Mouse (Mus musculus) adrenal gland, postnatal 14 days (tissue): ENCODE measurements around the gene Tex22. TPM values are rescaled to one million over a fixed set of nuclear protein-coding genes. Genes with fewer than 3 reads are reported as not detected.

ENCODE experiments used
- DNase-seq: peaks from one replicate; pipeline ENCODE4 v3.0.0; 2021; ENCODE audit warnings: mixed read lengths
- total RNA-seq: library from RNA; stranded (reverse); gene quantifications from 2 replicates; pipeline ENCODE4 v1.2.3, GENCODE M21; 2021

Tex22 gene
- total RNA-seq, 1 experiment from 2014 or later, result 0.37 TPM

GRCm38 (mm10) chr12:113102461-113102860 lies 28.2 kb downstream of the Tex22 start:
- DNase-seq, result peak; percentile 88

GRCm38 (mm10) chr12:113103846-113104451 lies 29.6 kb downstream of the Tex22 start:
- DNase-seq, result peak; percentile 77

DNA sequence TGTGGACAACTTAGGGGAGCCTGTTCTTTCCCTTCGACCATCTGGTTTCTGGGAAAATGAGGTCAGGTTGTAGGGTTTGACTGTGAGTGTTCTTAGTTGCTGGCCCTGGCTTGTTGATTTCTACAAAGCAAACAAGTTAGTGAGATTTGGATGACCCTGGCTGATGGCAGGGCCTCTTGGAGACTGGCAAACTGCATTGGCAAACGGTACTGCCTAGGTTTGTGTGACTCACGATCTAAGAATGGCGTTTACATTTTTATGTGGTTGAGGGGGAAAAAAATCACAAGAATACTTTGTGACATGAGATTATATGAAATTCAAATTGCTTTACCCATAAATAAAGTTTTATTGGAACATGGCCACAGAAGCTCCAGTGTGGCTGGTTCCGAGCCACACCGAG lies 32.1 kb downstream of the Tex22 start:
- peak; percentile 49 for DNase-seq

DNA sequence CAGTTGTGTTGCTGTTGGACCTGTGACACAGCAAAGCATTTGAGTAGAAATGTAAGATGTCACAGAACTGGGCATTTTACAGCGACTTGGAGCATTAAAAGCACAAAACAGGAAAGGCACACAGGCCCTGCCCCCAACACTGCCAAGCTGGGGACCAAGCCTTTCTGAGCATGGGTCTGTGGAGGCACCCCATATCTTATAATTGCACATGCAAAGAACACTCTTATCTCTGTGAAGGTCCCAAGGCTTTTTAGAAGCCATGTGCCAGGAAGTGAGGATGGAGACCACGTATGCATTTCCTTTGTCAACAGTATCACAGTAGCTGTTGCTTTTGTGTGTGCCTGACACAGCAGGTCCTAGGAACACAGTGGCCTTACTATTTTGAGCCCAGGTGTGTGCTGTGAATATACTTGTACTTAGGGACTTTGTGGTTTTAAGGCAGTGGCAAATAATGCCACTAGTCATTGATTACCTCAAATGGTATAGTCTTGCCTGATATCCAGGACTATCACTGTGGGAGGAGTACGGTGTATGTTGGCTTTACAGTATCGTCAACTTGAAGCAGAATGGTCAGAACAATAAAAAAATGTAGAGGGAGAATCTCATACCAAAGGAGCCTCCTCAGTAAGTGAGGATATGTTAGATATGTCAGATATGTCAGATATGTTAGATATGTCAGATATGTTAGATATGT lies 33.3 kb downstream of the Tex22 start:
- no peak for DNase-seq

DNA sequence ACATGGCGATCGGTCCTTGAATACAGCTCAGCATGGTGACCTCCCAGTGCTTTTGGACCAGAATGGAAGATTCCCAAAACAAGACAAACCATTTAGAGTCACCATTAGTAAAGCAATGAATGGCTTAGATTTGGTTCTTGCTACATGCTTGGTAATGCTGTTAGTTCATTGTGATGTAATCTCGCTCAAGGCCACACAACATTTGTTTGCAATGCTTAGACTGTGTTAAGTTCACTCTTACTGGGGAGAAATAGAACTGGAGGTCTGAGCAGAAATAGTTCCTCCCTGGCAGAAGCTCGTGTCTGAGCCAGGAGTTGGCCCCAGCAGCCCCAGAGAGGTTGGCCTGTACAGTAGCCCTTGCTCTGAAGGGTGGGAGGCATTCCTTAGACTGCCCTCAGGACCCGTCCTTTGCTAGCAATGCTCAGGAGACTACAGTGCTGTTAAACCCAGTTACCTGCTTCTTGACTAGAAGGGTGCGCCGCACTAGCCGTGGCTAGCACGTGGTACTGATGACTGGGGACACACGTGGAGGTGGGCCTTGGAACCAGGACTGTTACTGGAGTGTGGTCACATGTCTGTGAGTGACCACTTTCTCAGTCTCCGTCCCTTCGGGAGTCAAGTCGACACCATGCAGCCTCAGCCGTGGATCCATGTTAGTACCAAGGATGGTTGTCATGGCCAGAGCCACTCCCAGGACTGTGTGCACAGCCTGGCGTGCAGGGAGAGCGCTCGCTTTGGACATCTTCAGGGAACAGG lies 34.4 kb downstream of the Tex22 start:
- DNase-seq, result peak; percentile 55

DNA sequence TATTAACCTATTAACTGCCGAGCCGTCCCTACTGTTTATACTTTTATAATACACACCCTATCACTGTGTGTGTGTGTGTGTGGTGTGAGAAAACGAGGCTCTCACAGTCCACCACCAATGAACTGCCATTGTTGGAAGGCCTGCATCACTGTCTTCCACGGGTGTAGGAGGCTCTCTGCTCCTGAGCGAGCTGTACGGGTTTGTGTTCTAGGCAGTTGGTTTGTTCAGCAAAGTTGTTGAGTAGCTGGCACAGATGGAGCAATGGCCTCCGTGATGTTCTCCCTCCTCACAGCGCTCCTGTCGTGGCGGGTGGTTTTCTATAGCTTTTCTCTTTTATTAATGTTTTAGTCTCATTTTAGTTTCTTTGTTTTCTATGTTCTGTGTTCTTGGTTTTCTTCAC lies 35.5 kb downstream of the Tex22 start:
- no peak for DNase-seq

GRCm38 (mm10) chr12:113114141-113114540 lies 39.8 kb downstream of the Tex22 start:
- peak; percentile 66 for DNase-seq

- no peak for DNase-seq
These were observed 40.7 kb downstream of the Tex22 start for GRCm38 (mm10) chr12:113114856-113115538.

DNA sequence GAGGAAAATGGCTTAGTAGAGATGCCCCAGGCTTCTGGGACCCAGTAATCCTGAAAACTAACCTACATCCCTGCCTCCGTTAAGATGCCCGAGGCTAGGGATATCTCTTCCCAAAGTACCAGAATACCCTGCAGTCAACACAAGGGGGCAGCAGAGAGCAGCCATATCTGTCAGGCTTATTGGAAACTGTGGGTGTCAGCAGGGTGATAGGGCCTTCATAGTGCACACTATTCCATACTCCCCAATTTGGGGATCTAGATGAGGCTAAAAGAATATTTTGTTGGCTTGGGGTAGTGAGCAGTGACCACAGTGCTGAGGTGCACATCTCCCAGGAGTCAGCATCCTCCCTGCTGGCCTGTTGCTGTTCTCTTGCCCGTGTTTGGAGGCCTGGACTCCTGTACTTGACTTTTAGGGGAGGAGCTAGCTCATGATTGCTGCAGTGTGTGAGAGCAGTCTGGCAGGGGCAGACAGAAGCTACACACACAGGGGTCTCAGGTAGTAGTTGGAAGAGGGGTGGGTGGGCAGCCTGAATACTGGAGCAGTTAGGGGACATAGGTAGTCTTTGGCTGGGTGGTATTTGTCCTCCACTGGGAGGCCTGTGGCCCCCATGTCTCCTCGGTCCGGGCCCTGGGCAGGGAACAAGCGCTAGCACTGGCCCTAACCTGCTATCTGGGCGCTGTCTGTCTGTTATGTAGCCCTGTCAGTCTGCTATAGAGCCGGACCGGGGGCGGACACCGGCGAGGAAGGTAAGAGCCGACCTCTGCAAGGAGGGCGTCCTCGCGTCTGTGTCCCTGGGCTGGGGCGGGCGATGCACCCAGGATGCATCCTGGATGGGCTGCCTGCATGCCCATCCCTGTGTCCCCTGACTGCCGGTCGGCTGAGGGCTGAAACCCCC lies 45.5 kb downstream of the Tex22 start:
- peak; percentile 88 for DNase-seq

DNA sequence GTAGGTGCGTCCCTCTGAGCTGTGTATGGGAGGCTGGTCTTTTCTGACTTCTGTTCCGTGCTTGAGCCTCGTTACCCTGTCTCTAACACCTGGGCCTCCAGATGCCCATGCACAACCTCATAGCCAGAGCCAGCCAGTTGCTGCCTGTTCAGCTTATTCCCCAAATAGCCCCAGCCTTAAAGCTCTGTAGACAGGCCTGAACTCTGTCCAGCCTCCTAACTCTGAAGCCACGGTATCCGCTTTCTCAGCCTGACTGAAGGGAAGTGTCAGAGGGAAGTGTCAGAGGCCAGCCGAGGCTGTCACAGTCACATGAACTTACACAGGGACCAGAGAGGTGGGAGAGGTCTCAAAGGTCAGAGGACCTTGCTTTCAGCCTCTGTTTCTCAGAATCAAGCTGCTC lies 50.4 kb downstream of the Tex22 start:
- no peak for DNase-seq

DNA sequence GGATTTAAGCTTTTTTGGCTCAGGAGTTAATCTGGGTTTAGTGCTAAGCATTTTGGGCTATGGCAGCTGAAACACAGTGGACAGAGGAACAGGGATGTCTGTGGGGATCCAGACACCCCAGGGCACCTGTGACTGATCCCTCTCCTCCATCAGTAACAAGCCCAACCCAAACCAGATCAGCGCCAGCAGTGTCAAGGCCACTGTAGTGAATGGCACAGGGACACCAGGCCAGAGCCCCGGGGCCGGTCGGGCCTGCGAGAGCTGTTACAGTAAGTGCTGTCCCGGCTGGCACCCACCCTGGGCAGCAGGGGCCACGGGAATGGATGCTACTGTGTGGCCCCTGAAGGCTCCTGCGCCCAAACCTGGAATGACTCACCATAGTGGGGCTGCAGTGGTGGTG lies 56.4 kb downstream of the Tex22 start:
- DNase-seq, result no peak

DNA sequence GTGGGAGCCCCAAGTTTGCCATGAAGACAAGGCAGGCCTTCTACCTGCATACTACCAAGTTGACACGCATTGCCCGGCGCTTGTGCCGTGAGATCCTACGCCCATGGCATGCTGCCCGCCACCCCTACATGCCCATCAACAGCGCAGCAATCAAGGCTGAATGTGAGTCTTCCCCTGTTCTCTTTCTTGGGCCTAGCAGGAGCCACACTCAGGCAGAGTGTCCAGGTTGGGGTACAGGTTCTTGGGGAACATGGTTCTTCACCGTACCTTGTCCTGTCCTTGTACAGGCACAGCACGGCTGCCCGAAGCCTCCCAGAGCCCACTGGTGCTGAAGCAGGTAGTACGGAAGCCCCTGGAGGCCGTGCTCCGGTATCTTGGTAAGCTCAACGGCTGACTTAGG lies 57.3 kb downstream of the Tex22 start:
- no peak for DNase-seq

GRCm38 (mm10) chr12:113132567-113132966 lies 58.3 kb downstream of the Tex22 start:
- peak; percentile 75 for DNase-seq

DNA sequence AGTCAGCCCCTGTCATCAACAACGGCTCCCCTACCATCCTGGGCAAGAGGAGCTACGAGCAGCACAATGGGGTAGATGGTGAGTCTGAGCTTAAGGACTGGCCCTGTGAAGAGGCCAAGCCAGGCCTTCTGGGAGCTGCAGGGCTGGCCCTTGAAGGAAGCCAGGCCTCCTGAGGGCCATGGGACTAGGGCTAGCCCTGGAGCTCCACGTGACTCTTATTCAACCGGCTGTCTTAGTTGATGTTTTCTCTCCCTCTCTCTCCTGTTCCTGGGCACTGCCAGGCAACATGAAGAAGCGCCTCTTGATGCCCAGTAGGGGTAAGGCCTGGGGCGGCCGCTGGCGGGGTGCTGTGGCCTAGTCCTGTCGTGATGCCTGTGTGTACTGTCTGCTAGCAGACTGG lies 59.0 kb downstream of the Tex22 start:
- peak; percentile 40 for DNase-seq

DNA sequence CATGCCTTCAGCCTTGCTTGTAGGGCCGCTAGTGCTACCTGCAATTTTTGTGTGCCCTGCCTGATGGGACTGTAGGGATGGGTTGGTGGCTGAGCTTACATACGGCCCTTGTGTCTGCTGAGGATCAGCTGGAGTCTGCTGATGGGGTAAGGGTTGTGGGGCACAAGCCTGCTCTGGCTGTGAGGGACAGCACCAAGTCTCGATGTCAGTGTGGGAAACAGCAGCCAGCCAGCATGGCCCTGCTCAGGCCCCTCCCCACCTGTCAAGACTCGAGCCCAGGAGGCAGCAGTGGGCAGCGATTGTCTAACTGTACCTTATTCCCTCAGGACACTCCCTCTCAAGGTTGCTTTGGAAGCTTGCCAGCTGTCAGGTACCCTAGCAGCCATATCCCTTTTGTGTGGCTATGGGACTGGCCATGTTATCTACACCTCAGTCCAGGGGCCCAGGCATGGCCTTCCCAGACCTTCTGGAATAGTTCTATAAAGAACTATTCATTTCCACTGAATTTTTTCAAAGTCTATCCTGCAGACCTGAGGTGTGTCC lies 59.6 kb downstream of the Tex22 start:
- no peak for DNase-seq

GRCm38 (mm10) chr12:113134502-113134901 lies 60.2 kb downstream of the Tex22 start:
- DNase-seq, result no peak

DNA sequence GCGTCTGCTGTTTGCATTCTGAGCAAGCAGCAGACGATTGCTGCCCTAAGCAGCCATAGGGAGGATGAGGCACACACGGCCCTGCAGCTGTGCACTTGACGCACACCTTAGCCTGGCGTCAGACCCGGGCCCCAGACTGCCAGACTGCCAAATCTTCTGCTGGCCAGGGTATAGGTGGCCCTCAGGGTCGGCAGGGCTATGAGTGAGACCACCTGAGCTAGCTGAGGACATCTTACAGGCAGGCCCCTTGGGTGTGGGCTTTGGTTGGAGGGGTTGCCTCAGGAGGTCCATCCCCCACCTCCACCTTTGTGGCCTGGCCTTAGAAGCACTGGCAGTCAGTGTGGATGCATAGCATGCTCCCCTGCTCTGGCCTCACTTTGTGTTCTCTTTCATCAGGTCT lies 61.1 kb downstream of the Tex22 start:
- no peak for DNase-seq

DNA sequence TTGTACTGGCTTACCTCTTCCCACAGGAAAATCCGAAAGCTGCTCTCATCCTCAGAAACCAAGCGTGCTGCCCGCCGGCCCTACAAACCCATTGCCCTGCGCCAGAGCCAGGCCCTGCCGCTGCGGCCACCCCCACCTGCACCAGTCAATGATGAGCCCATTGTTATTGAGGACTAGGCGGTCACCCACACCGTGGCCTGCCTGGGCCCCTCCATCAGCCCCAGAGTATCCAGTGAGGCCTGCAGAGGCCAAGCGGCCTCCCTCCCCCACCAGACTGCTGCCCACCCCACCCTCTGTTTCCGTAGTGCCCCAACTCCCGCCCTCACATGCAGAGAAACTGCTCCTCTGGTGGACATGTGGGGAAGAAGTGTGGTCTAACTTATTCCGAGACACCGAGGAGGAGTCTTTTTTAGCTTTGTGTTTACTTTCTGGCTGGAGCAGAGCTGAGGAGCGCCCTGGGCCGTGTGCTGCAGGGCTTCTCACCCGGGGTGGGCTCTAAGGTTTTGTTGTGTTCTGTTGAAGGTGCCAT lies 62.3 kb downstream of the Tex22 start:
- no peak for DNase-seq

- no peak for DNase-seq
These were observed 63.2 kb downstream of the Tex22 start for GRCm38 (mm10) chr12:113137260-113138213.

DNA sequence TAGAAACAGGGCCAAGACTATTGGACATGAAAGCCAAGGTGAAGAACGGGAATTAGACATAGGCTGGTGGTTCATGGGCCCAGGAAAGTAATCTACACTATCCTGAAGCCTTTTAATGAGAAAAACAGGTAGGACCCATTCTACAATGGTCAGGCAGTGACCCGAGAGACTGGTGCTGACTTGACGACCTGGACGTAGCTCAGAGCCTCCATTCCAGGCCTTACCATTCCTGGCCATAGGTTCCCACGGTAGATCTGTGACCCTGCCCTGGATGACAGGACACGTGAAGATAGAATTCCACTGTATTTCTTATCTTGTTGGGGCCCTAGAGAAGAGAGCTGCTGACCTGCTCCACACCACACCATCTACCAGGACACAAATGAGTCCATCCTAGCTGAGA lies 64.0 kb downstream of the Tex22 start:
- DNase-seq, result no peak
